Mouse (Mus musculus): ENCODE results near the gene Plcd4.
A peak's percentile ranks its signal among the peaks of the same experiment; 100 is the strongest.
"Not testable (repeated sequence)": the region's sequence is repeated elsewhere in the genome, so short reads cannot be mapped to it uniquely, and the experiment has no call there.

Plcd4 gene

GRCm38 (mm10) chr1:74542451-74542961 lies at the start of gene Plcd4:
Gene Plcd4, plus strand, starts transcription at chr1:74542888.
- no peak for DNase-seq

DNA sequence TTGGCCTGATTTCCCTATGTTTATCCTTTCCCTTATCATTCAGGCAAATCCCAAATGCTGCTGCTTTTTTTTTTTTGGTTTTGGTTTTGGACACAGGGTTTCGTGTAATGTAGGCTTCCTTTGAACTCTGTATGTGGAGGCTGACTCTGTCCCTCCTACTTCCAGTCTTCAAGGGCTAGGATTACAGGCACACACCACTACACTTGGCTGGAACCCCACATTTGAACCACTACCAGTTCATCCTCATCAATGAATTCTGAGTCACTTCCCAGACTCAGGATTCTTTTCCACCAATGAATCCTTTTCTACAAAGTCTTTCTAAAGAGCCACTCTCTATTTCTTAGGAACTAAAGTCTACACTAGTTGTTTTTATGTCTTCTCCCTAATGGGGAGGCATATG lies 41.6 kb upstream of the Plcd4 start:
- no peak for DNase-seq

DNA sequence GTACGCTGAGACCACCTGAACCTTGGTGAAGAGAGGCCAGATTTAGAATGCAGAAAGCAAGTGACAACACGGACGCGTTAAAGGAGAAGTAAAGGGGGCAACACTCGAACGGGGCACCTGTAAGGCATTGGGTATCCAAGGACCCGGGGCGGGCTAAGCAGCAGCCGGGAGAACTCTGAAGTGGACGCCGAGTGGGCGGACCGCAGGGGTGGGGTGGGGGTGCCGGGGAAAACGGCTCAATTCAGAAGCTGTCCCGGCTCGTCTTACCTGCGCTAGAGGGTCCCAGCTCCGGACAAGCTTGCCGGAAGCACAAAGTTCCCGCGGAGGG lies 37.3 kb upstream of the Plcd4 start:
- DNase-seq = no peak

- peak; percentile 100 for DNase-seq
Observed at GRCm38 (mm10) chr1:74505721-74506464, 36.8 kb upstream of the Plcd4 start, which contains the start of gene Cnot9. Gene Cnot9, plus strand, starts transcription at chr1:74506058.

- DNase-seq = peak in 1 of 2 experiments; percentile 75
Observed at GRCm38 (mm10) chr1:74506471-74506881, 36.2 kb upstream of the Plcd4 start.

DNA sequence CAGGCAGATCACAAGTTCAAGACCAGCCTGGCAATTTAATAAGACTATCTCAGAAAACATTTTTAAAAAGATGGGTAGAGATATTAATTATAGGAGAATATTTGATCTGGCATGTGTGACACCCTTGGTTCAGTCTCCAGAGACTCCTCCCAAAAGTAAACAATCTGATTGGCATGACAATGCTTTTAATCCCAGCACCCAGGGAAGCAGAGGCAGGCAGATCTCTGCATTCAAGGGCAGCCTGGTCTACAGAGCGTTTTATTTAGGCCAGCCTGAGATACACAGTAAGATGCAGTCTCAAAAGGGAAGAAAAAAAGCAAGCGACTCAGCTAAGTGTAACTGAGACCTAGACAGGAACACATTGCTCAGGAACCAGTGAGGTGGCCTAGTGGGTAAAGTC lies 34.9 kb upstream of the Plcd4 start:
- no peak for DNase-seq

- no peak for DNase-seq
Observed at GRCm38 (mm10) chr1:74511306-74511705, 31.4 kb upstream of the Plcd4 start.

DNA sequence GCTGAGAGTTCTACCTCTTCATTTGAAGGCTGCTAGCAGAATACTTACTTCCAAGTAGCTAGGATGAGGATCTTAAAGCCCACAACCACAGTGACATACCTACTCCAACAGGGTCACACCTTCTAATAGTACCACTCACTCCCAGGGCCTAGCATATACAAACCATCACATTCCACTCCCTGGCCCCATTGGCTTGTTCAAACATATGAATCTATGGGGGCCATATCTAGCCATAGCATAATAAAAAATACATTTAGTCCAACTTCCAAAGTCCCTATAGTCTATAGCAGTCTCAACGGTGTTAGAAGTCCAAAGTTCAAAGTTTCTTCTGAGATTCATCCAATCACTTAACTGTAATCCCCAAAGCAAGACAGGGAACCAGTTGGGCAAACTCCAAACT lies 29.7 kb upstream of the Plcd4 start:
- not testable (repeated sequence) for DNase-seq

DNA sequence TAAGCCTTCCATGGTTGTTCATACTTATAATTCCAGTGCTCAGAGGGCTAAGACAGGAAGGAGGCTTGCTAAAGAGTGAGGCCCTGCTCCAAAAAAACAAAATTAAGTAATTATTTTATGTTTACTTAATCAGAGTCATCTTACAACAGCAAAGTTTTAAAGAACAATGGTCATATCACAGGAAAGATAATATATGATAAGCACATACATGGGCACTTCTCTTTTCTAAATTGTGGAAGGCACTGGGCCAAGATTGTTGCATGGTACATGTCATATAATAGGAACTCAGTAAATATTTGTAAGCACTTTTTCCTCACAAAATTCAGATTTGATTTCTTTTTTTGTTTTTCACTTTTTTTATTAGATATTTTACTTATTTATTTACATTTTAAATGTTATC lies 22.8 kb upstream of the Plcd4 start:
- DNase-seq = no peak

DNA sequence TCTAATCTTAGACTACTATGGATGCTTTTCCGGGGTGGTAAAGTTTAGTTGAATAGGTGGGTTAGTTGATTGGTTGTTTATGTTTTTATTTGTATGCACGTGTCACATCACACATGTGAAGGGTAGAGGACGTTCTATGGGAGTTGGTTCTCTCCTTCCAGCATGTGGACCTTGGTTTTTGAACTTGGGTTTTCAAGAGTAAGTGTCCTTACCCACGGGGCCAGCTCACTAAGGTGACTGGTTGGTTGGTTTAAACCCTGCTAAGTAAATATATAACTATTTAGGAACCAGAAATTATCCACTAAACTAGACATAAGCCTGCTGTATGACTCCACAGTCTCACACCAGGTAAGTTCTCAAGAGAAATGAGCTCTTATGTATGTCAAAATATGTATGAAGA lies 17.9 kb upstream of the Plcd4 start:
- DNase-seq = no peak

- no peak for DNase-seq
Observed at GRCm38 (mm10) chr1:74528589-74528988, 14.1 kb upstream of the Plcd4 start.

- DNase-seq = no peak
Observed at GRCm38 (mm10) chr1:74538650-74539049, 4.0 kb upstream of the Plcd4 start.

- DNase-seq = no peak
Observed at GRCm38 (mm10) chr1:74544184-74544583, 1.5 kb downstream of the Plcd4 start, which contains the start of gene Usp37. Gene Usp37, minus strand, starts transcription at chr1:74544284.

GRCm38 (mm10) chr1:74559061-74559460 lies 16.4 kb downstream of the Plcd4 start:
- DNase-seq = no peak

GRCm38 (mm10) chr1:74565834-74566233 lies 23.1 kb downstream of the Plcd4 start:
- DNase-seq = no peak

- no peak for DNase-seq
Observed at GRCm38 (mm10) chr1:74569739-74570719, 27.3 kb downstream of the Plcd4 start.

GRCm38 (mm10) chr1:74582621-74583020 lies 39.9 kb downstream of the Plcd4 start:
- no peak for DNase-seq

- DNase-seq = no peak
Observed at GRCm38 (mm10) chr1:74584616-74585398, 42.1 kb downstream of the Plcd4 start.

- no peak for DNase-seq
Observed at GRCm38 (mm10) chr1:74587233-74587772, 44.6 kb downstream of the Plcd4 start.

GRCm38 (mm10) chr1:74587773-74588445 lies 45.2 kb downstream of the Plcd4 start, which contains the start of the genes Zfp142 and Bcs1l:
Gene Zfp142, minus strand, starts transcription at chr1:74588246.
Gene Bcs1l, plus strand, starts transcription at chr1:74588289.
- peak; percentile 99 for DNase-seq

GRCm38 (mm10) chr1:74594434-74594833 lies 51.7 kb downstream of the Plcd4 start:
- no peak for DNase-seq
